Mouse (Mus musculus): Measurements from ENCODE around the gene Crybg3.

GRCm38 (mm10) chr16:59448181-59448580, 152.6 kb downstream of the Crybg3 start:
- no peak for TF ChIP-seq POLR2A (IDR thresholded peaks at IDR 0.05; ENCODE audit: borderline replicate concordance, low read depth, low read length)
- no peak for TF ChIP-seq CTCF (IDR thresholded peaks at IDR 0.05; ENCODE audit: low read depth, low read length)
